Mouse (Mus musculus) embryo, embryonic 11.5 days (tissue): Measurements from ENCODE around the gene Csnk2b.

ENCODE experiments used
- DNase-seq: peaks from one replicate; pipeline ENCODE4 v3.0.0-alpha.2; 2012; ENCODE audit warnings: low read depth, low spot score

Csnk2b gene

GRCm38 (mm10) chr17:35121871-35122303, at the start of gene Csnk2b:
Csnk2b (minus strand) TSS chr17:35122053.
- peak; percentile 44 for DNase-seq

DNA sequence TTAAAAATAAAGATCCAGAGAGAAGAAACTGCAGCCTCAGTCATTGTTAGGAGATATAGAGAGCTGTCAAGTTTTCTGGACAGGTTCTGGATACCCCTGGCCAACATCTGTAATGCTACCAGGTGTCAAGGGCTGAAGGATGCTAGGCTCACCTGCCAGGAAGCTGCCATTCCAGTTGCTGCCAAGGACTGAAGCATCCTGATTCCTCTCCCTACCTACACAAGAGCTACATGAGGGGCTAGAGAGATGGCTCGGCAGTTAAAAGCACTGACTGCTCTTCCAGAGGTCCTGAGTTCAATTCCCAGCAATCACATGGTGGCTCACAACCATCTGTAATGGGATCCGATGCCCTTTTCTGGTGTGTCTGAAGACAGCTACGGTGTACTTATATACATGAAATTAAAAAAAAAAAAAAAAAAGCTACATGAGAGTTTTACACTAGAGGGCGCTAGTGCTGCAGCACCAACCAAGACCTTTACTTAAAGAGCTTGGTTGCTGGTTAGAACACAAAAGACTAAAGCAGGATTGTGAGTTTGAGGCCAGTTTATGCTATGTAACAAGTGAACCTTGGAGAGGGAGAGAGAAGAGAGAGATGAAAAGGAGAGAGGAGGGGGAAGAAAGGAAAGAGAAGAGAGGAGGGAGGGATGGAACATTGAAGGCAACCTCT, 46.8 kb upstream of the Csnk2b start:
- no peak for DNase-seq

- no peak for DNase-seq
These were observed 45.9 kb upstream of the Csnk2b start for GRCm38 (mm10) chr17:35167794-35168193.

DNA sequence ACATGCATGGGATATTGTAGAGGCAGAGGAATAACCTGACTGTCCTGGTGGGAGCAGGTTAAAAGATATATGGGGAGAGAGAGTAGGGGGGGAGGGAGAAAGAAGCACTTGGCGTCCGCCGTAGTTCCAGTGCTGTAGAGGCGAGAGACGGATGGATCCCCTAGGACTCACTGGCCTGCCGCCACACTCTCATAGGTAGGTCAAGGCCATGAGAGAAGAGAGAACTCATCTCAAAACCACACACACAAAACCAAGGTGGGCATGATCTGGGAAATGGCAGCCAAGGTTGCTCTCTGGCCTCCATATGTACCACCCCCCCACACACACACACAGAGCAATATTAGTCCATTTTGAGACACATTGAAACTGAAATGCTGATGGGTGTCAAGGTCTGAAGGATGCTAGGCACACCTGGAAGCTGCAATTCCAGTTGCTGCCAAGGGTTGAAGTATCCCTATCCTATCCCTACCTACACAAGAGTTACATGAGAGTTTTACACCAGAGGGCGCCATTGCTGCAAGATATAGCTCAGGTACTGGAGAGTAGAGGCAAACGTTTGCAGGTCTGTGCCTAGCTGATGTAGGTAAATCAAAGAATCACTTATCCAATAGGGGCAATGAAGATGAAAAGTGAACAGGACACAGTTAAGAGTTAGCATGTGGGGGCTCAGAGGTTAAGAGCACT, 44.6 kb upstream of the Csnk2b start:
- peak; percentile 64 for DNase-seq

- no peak for DNase-seq
These were observed 43.8 kb upstream of the Csnk2b start for GRCm38 (mm10) chr17:35165451-35166155.

DNA sequence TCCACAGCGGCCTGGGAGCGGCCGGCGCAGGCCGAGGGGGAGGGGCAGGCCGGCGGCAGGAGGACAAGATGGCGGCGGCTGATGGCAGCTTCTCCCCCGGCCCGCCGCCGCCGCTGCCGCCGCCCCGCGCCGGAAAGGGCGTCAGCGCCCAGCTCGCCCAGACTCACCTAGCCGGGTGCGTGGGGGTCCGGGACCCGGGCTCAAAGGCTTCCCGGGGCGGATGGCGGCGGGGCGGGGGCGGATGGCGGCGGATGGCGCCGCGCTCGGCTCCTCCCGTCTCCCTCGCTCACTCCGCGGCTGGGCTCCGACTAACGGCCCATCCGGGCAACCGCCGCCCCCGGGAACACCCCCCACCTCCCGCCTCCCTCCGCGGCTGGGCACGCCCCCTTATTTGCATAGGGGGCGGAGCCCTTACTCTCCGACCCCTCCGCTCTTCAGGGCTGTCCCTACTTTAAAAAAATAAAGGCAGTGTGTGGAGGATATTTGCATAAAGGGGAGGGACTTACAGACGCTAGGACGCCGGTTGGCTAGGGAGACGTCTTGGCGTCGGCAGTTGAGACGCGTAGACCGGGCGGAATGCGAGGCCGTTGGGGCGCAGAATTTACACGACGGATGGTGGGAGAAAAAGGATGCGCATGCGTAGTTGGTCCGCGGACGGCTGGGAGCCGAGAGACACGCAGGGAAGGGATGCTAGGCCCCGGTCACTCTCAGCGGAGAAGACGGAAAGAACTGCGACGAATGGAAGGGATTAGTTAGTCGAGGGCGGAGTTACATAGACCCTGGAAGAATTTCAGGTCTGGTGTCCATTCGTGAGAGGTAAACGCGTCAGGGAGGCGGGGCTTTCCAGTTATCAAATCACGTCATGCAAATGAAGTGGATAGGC, 43.0 kb upstream of the Csnk2b start, which contains the start of gene Prrc2a:
Gene Prrc2a (minus strand): TSS at position 330 of the 883 bp plus-strand sequence.
- peak; percentile 98 for DNase-seq

DNA sequence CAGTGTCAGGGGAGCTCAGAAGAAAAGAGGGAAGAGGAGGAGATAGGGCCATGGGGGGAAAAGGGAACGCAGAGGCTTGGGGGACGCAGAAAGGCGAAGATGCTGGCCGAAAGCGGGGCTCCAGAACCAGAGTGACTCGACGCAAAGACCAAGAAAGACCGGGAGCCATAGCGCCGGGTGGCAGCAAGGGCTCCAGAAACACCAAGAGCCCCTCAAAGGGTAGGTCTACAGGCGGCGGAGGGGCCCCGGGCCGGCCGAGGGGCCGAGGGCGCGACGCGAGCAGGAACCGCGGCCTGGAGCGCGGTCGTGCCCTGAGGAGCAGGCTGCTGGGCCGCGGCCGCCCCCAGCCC, 42.3 kb upstream of the Csnk2b start:
- DNase-seq, result no peak

- DNase-seq, result no peak
These were observed 41.7 kb upstream of the Csnk2b start for GRCm38 (mm10) chr17:35163326-35164081.

DNA sequence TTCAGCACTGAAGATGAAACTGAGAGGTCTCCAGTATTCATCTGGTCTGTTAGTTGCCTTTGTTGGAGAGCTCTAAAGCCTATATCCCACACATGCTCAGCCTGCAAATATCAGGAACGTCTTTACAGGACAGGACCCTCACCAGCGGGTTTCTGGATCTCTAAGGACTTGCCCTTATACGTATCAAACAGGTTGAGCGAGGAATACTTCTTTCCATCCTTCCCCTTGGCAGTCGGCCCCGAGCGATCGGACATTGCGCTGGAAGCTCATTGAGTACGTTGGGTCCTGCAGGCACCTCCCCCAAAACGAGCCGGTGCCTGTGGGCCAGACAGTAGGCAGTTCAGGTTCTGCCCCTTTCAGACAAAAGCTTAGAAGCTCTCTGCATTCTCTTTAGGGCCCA, 40.9 kb upstream of the Csnk2b start:
- no peak for DNase-seq

- no peak for DNase-seq
These were observed 40.3 kb upstream of the Csnk2b start for GRCm38 (mm10) chr17:35162121-35162520.

- no peak for DNase-seq
These were observed 39.6 kb upstream of the Csnk2b start for GRCm38 (mm10) chr17:35161421-35161820.

DNA sequence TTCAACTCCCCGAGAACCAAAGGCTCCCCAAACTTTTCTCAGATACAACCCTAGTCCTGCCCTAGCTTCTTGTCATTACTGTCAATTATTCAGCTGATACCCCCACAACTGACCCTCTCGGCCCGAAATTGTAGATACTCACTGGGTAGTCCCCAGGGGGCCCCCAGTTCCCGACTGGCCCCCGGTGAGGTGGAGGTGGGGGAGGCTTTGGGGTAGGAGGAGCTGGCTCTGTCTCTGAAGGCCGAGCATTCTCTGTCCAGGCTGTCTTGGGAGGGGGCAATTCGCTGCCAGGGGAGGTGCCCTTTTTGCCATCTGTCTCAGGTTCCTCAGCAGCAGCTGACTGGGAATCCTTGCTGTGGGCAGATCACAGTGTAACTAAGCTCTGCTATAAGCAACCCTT, 37.8 kb upstream of the Csnk2b start:
- DNase-seq, result no peak

DNA sequence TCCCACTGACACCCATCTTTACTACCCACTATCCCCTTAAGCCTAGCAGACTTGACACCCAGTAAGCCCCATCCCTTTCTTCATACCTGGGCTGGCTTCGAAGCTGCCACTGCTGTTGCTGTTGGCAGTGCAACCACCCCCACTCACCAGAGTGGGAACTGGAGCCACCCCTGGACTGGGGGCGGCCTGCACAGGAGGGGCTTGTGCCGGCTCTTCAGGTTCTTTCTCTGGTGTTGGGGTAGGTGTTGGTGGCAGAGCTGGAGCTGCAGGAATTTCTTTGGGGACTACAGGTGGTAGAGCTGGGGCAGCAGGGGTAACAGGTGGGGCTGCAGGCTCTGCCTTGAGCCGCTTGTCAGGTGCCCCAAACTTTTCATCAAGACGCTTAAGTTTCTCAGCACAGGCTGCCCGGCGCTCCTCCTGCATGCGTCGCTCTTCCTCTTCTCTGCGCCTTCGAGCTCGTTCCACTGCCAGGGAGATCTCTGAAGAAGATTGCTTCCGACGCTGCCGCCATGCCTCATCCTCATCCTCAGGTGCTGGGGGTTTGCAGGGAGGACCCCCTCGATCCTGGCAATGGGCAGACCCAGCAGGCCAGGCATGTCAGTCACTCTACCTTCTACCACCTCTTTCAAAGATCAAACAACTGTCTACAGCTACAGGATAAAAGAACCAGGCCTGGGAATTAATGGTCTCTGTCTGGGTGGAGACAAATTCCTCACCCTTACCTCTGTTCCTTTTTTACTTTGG, 37.2 kb upstream of the Csnk2b start:
- no peak for DNase-seq

GRCm38 (mm10) chr17:35157661-35158175, 35.9 kb upstream of the Csnk2b start:
- no peak for DNase-seq

- DNase-seq, result no peak
These were observed 35.4 kb upstream of the Csnk2b start for GRCm38 (mm10) chr17:35157254-35157653.

GRCm38 (mm10) chr17:35156461-35157200, 34.8 kb upstream of the Csnk2b start:
- DNase-seq, result no peak

DNA sequence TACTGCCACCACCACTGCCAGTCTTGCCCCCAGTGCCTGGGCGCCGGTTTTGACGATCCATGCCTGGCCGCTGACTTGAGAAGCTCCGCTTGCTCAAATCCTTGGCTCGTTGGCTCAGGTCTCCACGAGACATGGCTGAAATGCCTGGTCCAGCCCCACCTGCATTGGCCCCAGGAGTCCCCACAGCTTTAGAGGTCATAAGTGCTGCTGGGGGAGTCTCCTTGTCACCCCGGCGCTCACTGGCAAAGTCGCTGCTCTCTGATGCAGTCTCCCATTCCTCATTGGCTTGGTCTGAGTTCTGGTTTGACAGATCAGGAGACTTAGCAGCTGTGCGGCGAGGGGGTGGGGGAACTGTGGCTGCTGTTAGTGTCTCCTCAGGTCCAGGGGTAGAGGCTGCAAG, 33.6 kb upstream of the Csnk2b start:
- no peak for DNase-seq

GRCm38 (mm10) chr17:35154616-35155015, 32.8 kb upstream of the Csnk2b start:
- DNase-seq, result no peak

- DNase-seq, result no peak
These were observed 32.1 kb upstream of the Csnk2b start for GRCm38 (mm10) chr17:35153931-35154330.
